Mouse (Mus musculus) layer of hippocampus, postnatal 36 days (tissue): Measurements from ENCODE around the gene Rps25. TPM values are rescaled to one million over a fixed set of nuclear protein-coding genes. Genes with fewer than 3 reads are reported as not detected.
A peak's percentile ranks its signal among the peaks of the same experiment; 100 is the strongest.

ENCODE experiments used
- DNase-seq, 2 experiments: peaks; one replicate each; pipeline ENCODE4 v3.0.0; 2022
- microRNA-seq, 2 experiments: library from miRNA; unstranded; fragments of <30 nt; microRNA quantifications; one replicate each; pipeline ENCODE4 v1.2.0; 2021
- total RNA-seq, 2 experiments: library from RNA; stranded (reverse); gene quantifications; 2 replicates each; pipeline ENCODE4 v1.2.3; 2021

Gene Rps25
- total RNA-seq, 2 experiments from 2014 or later = 660 to 671 TPM

DNA sequence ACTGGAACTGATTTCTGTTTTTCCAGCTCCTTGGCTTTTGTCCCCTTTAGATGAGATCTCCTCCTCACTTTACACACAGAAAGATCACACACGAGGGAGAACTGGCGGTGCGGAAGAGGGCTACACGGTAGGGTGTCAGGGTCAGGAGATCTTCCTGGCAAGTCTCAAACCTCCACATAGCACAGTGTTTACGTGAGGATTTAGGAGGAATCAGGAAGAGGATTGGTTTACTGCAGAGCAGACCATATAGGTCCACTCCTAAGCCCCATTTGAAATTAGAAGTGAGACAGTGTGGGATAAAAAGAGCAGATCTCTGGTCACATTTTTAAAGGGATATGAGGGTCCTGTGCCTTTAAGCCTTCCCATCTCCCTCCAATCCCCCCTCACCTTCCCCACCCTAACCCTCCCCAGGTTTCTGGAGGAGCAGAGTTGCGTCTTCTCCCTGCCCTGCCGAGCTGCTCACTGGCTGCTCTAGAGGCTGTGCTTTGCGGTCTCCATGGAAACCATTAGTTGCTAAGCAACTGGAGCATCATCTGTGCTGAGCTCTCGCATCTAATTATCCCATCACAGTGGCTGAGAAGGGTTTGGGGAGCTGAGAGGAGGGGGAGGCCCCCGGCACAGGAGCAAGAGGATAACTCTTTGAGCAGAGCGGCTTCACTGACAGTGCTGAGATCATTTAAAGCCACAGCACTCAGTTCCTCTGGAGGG lies 50.2 kb downstream of the Rps25 start:
- DNase-seq = peak; percentile 82 to 83

Small RNA genes lying within 50 kb of the gene (microRNA-seq; reads per million reads assigned to microRNA genes)
- 0.90 to 1.3 reads per million in 2 experiments for gene Mir7085

Other genes with a start within 250 kb of the Rps25 start
- gene Cbl, start 173.1 kb upstream of the Rps25 start, total RNA-seq = 10 to 100 TPM; 65.2 to 70.5 TPM
- gene Ccdc153, start 166.5 kb upstream of the Rps25 start, total RNA-seq = 1 to 10 TPM; 1.3 to 2.4 TPM
- gene Pdzd3, start 155.7 kb upstream of the Rps25 start, total RNA-seq = 1 to 10 TPM; 1.4 to 1.8 TPM
- gene Nlrx1, start 138.5 kb upstream of the Rps25 start, total RNA-seq = 10 to 100 TPM; 13.5 TPM
- 10 to 100 TPM; 63.6 to 73.1 TPM for gene Abcg4, start 118.5 kb upstream of the Rps25 start, total RNA-seq
- gene Hinfp, start 101.5 kb upstream of the Rps25 start, total RNA-seq = 10 to 100 TPM; 27.4 to 30.1 TPM
- 100 to 1,000 TPM; 184 to 198 TPM for gene C2cd2l, start 86.9 kb upstream of the Rps25 start, total RNA-seq
- gene Dpagt1, start 81.1 kb upstream of the Rps25 start, total RNA-seq = 10 to 100 TPM; 14.5 to 15.9 TPM
- 10 to 100 TPM; 43.4 to 49.9 TPM for gene H2afx, start 72.4 kb upstream of the Rps25 start, total RNA-seq
- gene Hmbs, start 62.9 kb upstream of the Rps25 start, total RNA-seq = 10 to 100 TPM; 22.3 to 24.2 TPM
- gene Vps11, start 45.5 kb upstream of the Rps25 start, total RNA-seq = 10 to 100 TPM; 50.9 to 52.1 TPM
- gene Hyou1, start 27.6 kb upstream of the Rps25 start, total RNA-seq = 100 to 1,000 TPM; 136 to 157 TPM
- gene Slc37a4, start 10.3 kb upstream of the Rps25 start, total RNA-seq = 10 to 100 TPM; 27.9 to 30.2 TPM
- 10 to 100 TPM; 64.3 to 79.1 TPM for gene Trappc4, start 461 bp downstream of the Rps25 start, total RNA-seq
- 10 to 100 TPM; 23.0 to 28.7 TPM for gene Ccdc84, start 11.4 kb downstream of the Rps25 start, total RNA-seq
- gene Foxr1, start 34.0 kb downstream of the Rps25 start, total RNA-seq = not detected
- gene Upk2, start 47.8 kb downstream of the Rps25 start, total RNA-seq = not detected
- gene Bcl9l, start 75.7 kb downstream of the Rps25 start, total RNA-seq = 10 to 100 TPM; 70.9 to 75.7 TPM
- gene Cxcr5, start 154.7 kb downstream of the Rps25 start, total RNA-seq = not detected
- 100 to 1,000 TPM; 133 to 134 TPM for gene Ddx6, start 197.8 kb downstream of the Rps25 start, total RNA-seq